Mouse (Mus musculus) embryonic fibroblast, embryonic 13.5 days (primary cell): Measurements from ENCODE around the gene Acad9. TPM values are rescaled to one million over a fixed set of nuclear protein-coding genes. Genes with fewer than 3 reads are reported as not detected.
"Not testable (repeated sequence)": the region's sequence is repeated elsewhere in the genome, so short reads cannot be mapped to it uniquely, and the experiment has no call there.

Experiments used
- H3K27ac ChIP-seq: 2 replicates; pipeline ENCODE4 v1.5.1; 2012; ENCODE audit warnings: low read length, control low read depth, inconsistent platforms; ENCODE audit not compliant: insufficient read depth
- H3K4me1 ChIP-seq: 2 replicates; pipeline ENCODE4 v1.6.1; 2011; ENCODE audit warnings: low read length; ENCODE audit not compliant: control insufficient read depth, insufficient read depth
- H3K4me3 ChIP-seq: 2 replicates; pipeline ENCODE4 v1.5.1; 2011; ENCODE audit warnings: mild to moderate bottlenecking, control low read depth, low read length; ENCODE audit not compliant: insufficient read depth
- CTCF ChIP-seq: IDR thresholded peaks from 2 replicates; pipeline ENCODE4 v1.5.1; 2011; ENCODE audit warnings: mild to moderate bottlenecking, control low read depth, low read length, moderate library complexity, borderline replicate concordance; ENCODE audit not compliant: insufficient read depth
- POLR2A ChIP-seq: IDR thresholded peaks from 2 replicates; pipeline ENCODE4 v1.6.1; 2011; ENCODE audit warnings: low read depth, mild to moderate bottlenecking, control low read depth, low read length, moderate library complexity
- polyA plus RNA-seq: library from polyadenylated mRNA; stranded (reverse); fragments of >200 nt; gene quantifications from 2 replicates; pipeline ENCODE4 v1.2.4, GENCODE M21; 2011; ENCODE audit warnings: low read depth; ENCODE audit not compliant: missing spikeins, insufficient read length

Acad9 gene
- polyA plus RNA-seq, 1 experiment: 32.9 TPM

GRCm38 (mm10) chr3:36083381-36083780 is 17.6 kb downstream of the Acad9 start:
- Histone ChIP-seq H3K4me3 (no peak overlapping the region), H3K4me1 (no peaks in the 10 kb centered on the region), H3K27ac (no peak overlapping the region)
- no peak for TF ChIP-seq POLR2A
- no peak for TF ChIP-seq CTCF

- TF ChIP-seq CTCF (no peak), POLR2A (no peak)
- no peaks in the 10 kb centered on the region for H3K4me1 ChIP-seq
- H3K27ac ChIP-seq: no peak overlapping the region
- H3K4me3 ChIP-seq: no peak overlapping the region
Observed at GRCm38 (mm10) chr3:36085394-36085793, 19.6 kb downstream of the Acad9 start.

- TF ChIP-seq CTCF (no peak), POLR2A (no peak)
- no peak overlapping the region for H3K4me3 ChIP-seq
- no peak overlapping the region for H3K27ac ChIP-seq
- H3K4me1 ChIP-seq: no peaks in the 10 kb centered on the region
Observed at GRCm38 (mm10) chr3:36087591-36087990, 21.8 kb downstream of the Acad9 start.

GRCm38 (mm10) chr3:36095371-36095770 is 29.6 kb downstream of the Acad9 start:
- Histone ChIP-seq H3K4me1 (no peaks in the 10 kb centered on the region), H3K27ac (no peak overlapping the region)
- TF ChIP-seq CTCF: no peak
- no peak for TF ChIP-seq POLR2A

GRCm38 (mm10) chr3:36116076-36116475 is 50.3 kb downstream of the Acad9 start:
- Histone ChIP-seq H3K4me1 (no peaks in the 10 kb centered on the region), H3K4me3 (no peak overlapping the region), H3K27ac (no peak overlapping the region)
- no peak for TF ChIP-seq POLR2A
- no peak for TF ChIP-seq CTCF

More at GRCm38 (mm10) chr3:36095371-36095770, 29.6 kb downstream of the Acad9 start:
- H3K4me3 ChIP-seq: no peak overlapping the region

GRCm38 (mm10) chr3:36119684-36120548 is 54.1 kb downstream of the Acad9 start:
- TF ChIP-seq POLR2A (no peak), CTCF (no peak)
- Histone ChIP-seq H3K4me3 (no peak overlapping the region), H3K4me1 (no peaks in the 10 kb centered on the region), H3K27ac (no peak overlapping the region)

- not testable (repeated sequence) for H3K4me1 ChIP-seq, H3K27ac ChIP-seq
Observed at GRCm38 (mm10) chr3:36126176-36126575, 60.4 kb downstream of the Acad9 start.

GRCm38 (mm10) chr3:36136152-36136551 is 70.4 kb downstream of the Acad9 start:
- no peaks in the 10 kb centered on the region for H3K4me1 ChIP-seq
- TF ChIP-seq POLR2A: no peak
- no peak for TF ChIP-seq CTCF
- no peak overlapping the region for H3K27ac ChIP-seq
- H3K4me3 ChIP-seq: no peak overlapping the region

More at GRCm38 (mm10) chr3:36126176-36126575, 60.4 kb downstream of the Acad9 start:
- not testable (repeated sequence) for H3K4me3 ChIP-seq

- Histone ChIP-seq H3K4me1 (no peaks in the 10 kb centered on the region), H3K4me3 (no peak overlapping the region), H3K27ac (no peak overlapping the region)
- TF ChIP-seq CTCF: no peak
- TF ChIP-seq POLR2A: no peak
Observed at GRCm38 (mm10) chr3:36137560-36137959, 71.8 kb downstream of the Acad9 start.

GRCm38 (mm10) chr3:36138171-36138660 is 72.4 kb downstream of the Acad9 start:
- H3K4me1 ChIP-seq: no peaks in the 10 kb centered on the region
- no peak for TF ChIP-seq POLR2A
- TF ChIP-seq CTCF: no peak
- H3K4me3 ChIP-seq: no peak overlapping the region
- no peak overlapping the region for H3K27ac ChIP-seq

- TF ChIP-seq CTCF (no peak), POLR2A (no peak)
- Histone ChIP-seq H3K27ac (no peak overlapping the region), H3K4me1 (no peaks in the 10 kb centered on the region), H3K4me3 (no peak overlapping the region)
Observed at GRCm38 (mm10) chr3:36138996-36139395, 73.2 kb downstream of the Acad9 start.

Other genes starting within 250 kb of the Acad9 start
- gene Dcun1d1, start 128.5 kb upstream of the Acad9 start, polyA plus RNA-seq: 78.3 and 84.0 TPM in 2 replicates
- gene Mccc1, start 65.3 kb upstream of the Acad9 start, polyA plus RNA-seq: 25.7 and 27.6 TPM in 2 replicates
- gene Ccdc144b, start 12.4 kb upstream of the Acad9 start, polyA plus RNA-seq: not detected in 2 replicates
- gene D3Ertd254e, start 85.0 kb downstream of the Acad9 start, polyA plus RNA-seq: 8.1 and 9.5 TPM in 2 replicates
- not detected in 2 replicates for gene Qrfpr, start 156.3 kb downstream of the Acad9 start, polyA plus RNA-seq